Mouse (Mus musculus) forebrain, postnatal 0 days (tissue): ENCODE measurements around the gene Wnt5b. TPM values are rescaled to one million over a fixed set of nuclear protein-coding genes. Genes with fewer than 3 reads are reported as not detected.

Experiments
- ATAC-seq: fragments of 200-750 bp; cut with Nextera tagmentation; 2 replicates; pipeline ENCODE4 v1.8.0; 2017; ENCODE audit warnings: mild to moderate bottlenecking, moderate library complexity
- DNase-seq: peaks from one replicate; pipeline ENCODE4 v3.0.0-alpha.2; 2015
- H3K27ac ChIP-seq: fragments of 300-500 bp; sonication (generic); 2 replicates; pipeline ENCODE4 v1.5.1; 2014; ENCODE audit warnings: low read depth, mild to moderate bottlenecking, antibody characterized with exemption, low read length, moderate library complexity, mixed read lengths
- H3K27me3 ChIP-seq: fragments of 300-500 bp; sonication (generic); 2 replicates; pipeline ENCODE4 v1.6.1; 2014; ENCODE audit warnings: mild to moderate bottlenecking, low read length, mixed read lengths; ENCODE audit not compliant: insufficient read depth
- H3K36me3 ChIP-seq: fragments of 300-500 bp; sonication (generic); 2 replicates; pipeline ENCODE4 v1.6.1; 2014; ENCODE audit warnings: mild to moderate bottlenecking, moderate library complexity; ENCODE audit not compliant: insufficient read depth
- H3K4me1 ChIP-seq: fragments of 300-500 bp; sonication (generic); 2 replicates; pipeline ENCODE4 v1.6.1; 2014; ENCODE audit warnings: antibody characterized with exemption; ENCODE audit not compliant: insufficient read depth
- H3K4me2 ChIP-seq: fragments of 300-500 bp; sonication (generic); 2 replicates; pipeline ENCODE4 v1.6.1; 2014; ENCODE audit warnings: low read depth, mild to moderate bottlenecking, moderate library complexity
- H3K4me3 ChIP-seq: fragments of 300-500 bp; sonication (generic); 2 replicates; pipeline ENCODE4 v1.5.1; 2014; ENCODE audit warnings: low read depth, low read length, mixed read lengths
- H3K9ac ChIP-seq: fragments of 300-500 bp; sonication (generic); 2 replicates; pipeline ENCODE4 v1.6.1; 2014; ENCODE audit warnings: mild to moderate bottlenecking
- H3K9me3 ChIP-seq: fragments of 300-500 bp; sonication (generic); 2 replicates; pipeline ENCODE4 v1.6.1; 2016; ENCODE audit warnings: low read length
- CTCF ChIP-seq: sonication (generic); IDR thresholded peaks from 2 replicates; pipeline ENCODE4 v1.5.1; 2016; ENCODE audit warnings: antibody characterized with exemption, control low read depth, low read depth
- WGBS: fragments of 180-500 bp; shearing (Covaris S2); extraction: QIAGEN DNeasy Blood & Tissue Kit; methylation state at CpG from one replicate; pipeline ENCODE4 v1.1.7; 2014; 5-methylcytosine and 5-hydroxymethylcytosine counted together
- polyA plus RNA-seq: library from polyadenylated mRNA; unstranded; fragments of >200 nt; fragmentation: Nextera tagmentation; extraction: Ambion mirVana; gene quantifications from 2 replicates; pipeline ENCODE4 v1.2.1, GENCODE M21; 2015
- total RNA-seq: library from RNA; depleted of rRNA; stranded (reverse); fragments of >200 nt; gene quantifications from 2 replicates; pipeline ENCODE4 v1.2.3, GENCODE M21; 2014

Wnt5b gene
- total and polyA plus RNA-seq, 2 experiments from 2014 or later: 2.2 to 3.1 TPM

DNA sequence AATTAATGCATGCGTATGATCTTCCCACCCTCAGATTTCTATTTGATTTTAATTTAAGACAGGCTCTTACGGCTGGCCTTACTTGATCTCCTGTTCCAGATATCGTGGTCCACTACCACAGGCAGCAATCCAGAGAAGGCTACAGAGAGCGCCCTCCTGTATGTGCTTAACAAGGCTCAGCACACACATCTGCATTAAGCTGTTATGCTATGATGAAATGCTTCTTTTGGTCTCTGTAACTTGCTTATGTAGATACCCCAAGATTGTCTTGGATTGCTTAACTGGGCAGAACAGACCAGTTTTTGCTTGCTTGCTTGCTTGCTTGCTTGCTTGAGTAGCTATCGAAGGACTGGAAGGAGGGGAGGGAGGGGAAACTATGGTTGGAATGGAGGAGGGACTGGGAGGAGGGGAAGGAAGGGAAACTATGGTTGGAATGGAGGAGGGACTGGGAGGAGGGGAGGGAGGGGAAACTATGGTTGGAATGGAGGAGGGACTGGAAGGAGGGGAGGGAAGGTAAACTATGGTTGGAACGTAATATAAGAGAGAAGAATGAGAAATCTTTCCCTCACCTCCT lies 112.3 kb downstream of the Wnt5b start:
- Histone ChIP-seq H3K4me1 (no peaks in the 10 kb centered on the region), H3K36me3 (no peaks in the 10 kb centered on the region), H3K9ac (no peak overlapping the region), H3K27ac (no peak overlapping the region), H3K9me3 (no peaks in the 10 kb centered on the region), H3K4me2 (no peak overlapping the region), H3K4me3 (no peak overlapping the region), H3K27me3 (no peaks in the 10 kb centered on the region)
- no peak for DNase-seq
- no peak for TF ChIP-seq CTCF
- 91% methylated on average over 6 of the region's 6 CpGs for WGBS
- ATAC-seq: no peak

DNA sequence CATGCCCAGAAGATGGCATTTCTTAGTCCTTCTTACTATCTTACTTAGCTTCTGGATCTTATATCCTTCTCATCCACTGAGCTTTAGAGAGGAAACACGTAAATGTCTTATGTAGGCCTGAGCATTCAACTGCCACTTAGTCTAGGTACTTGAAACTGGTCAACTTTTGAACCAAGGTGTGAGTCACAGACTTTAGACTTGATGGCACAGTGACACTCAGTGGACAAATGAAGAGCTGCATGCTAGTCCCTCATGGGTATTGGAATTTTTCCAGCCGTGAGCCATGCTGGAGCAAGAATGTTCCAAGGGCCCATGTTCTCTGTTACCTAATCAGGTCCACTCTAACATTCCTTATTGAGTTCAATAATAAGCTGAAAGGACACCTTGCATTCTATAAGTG lies 113.6 kb downstream of the Wnt5b start:
- peak; percentile 47; the same call in 1 of the 2 replicates for ATAC-seq
- Histone ChIP-seq H3K27me3 (no peaks in the 10 kb centered on the region), H3K4me3 (no peak overlapping the region), H3K27ac (no peak overlapping the region), H3K36me3 (no peaks in the 10 kb centered on the region), H3K9ac (no peak overlapping the region), H3K4me2 (no peak overlapping the region), H3K4me1 (no peaks in the 10 kb centered on the region), H3K9me3 (no peaks in the 10 kb centered on the region)
- TF ChIP-seq CTCF: peak; percentile 77
- DNase-seq: peak; percentile 64
- 49% methylated on average over 2 of the region's 2 CpGs for WGBS

DNA sequence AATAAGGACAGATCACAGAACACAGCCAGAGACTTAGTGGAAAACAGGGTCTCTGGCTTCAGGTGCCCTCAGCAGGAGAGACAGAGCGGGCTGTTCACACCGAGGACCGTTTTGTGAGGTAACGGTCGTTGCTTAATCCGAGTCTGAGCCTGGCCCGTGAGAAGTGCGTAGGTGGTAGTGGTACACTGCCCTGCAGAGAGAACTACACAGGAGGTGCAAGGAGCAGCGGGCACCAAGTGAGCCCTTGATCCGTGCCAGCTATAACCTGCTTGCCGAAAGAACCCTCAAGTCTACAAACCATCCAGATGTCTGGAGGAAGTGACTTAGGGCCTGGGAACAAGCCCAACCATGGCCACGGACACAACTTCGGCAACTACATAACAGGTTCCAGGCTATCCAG lies 114.8 kb downstream of the Wnt5b start:
- no peaks in the 10 kb centered on the region for H3K9me3 ChIP-seq
- H3K27ac ChIP-seq: no peak overlapping the region
- TF ChIP-seq CTCF: no peak
- H3K4me1 ChIP-seq: no peaks in the 10 kb centered on the region
- H3K4me2 ChIP-seq: no peak overlapping the region
- H3K36me3 ChIP-seq: no peaks in the 10 kb centered on the region
- H3K9ac ChIP-seq: no peak overlapping the region
- DNase-seq (no peak), ATAC-seq (no peak)
- H3K27me3 ChIP-seq: no peaks in the 10 kb centered on the region
- no peak overlapping the region for H3K4me3 ChIP-seq
- 98% methylated on average over 13 of the region's 13 CpGs for WGBS

DNA sequence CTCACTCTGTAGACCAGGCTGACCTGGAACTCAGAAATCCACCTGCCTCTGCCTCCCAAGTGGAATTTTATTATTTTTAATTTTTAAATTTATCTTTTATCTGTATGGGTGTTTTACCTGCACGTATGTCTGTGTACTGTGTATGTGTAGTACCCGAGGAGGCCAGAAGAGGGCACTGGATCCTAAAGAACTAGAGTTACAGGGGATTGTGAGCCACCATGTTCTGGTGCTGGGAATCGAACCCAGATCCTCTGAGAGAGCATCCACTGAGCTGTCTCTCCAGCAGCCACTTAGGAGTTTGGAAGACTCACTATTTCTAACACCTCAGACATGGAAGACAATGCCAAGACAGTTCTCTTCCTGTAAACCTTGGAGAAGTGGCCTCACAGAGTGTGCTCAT lies 115.5 kb downstream of the Wnt5b start:
- 90% methylated on average over 3 of the region's 3 CpGs for WGBS
- no peak overlapping the region for H3K9ac ChIP-seq
- H3K27ac ChIP-seq: no peak overlapping the region
- no peak for ATAC-seq
- no peaks in the 10 kb centered on the region for H3K36me3 ChIP-seq
- H3K27me3 ChIP-seq: no peaks in the 10 kb centered on the region
- TF ChIP-seq CTCF: peak; percentile 26
- no peaks in the 10 kb centered on the region for H3K9me3 ChIP-seq
- DNase-seq: no peak
- no peak overlapping the region for H3K4me2 ChIP-seq
- no peaks in the 10 kb centered on the region for H3K4me1 ChIP-seq
- H3K4me3 ChIP-seq: no peak overlapping the region

DNA sequence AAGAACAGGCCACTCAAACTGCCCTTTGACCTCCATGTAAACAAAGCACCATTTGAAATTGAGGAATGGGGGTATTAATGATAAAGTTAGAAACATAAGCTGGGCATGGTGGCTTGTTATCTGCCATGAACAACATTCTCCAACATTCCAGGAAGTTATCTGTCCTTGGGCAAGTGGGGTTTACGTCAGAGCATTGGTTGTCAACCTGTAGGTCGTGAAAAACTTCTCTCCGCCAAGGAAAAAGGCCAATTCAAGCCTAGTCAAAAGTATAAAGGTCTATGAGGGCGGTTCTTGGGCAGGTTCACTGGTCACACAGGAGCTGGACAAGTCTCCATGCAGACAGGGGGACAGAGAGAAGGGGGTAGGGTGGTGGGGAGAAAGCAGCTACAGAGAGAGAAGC lies 123.1 kb downstream of the Wnt5b start:
- H3K4me1 ChIP-seq: no peaks in the 10 kb centered on the region
- no peaks in the 10 kb centered on the region for H3K9me3 ChIP-seq
- no peak overlapping the region for H3K9ac ChIP-seq
- no peak overlapping the region for H3K4me3 ChIP-seq
- H3K27ac ChIP-seq: no peak overlapping the region
- H3K4me2 ChIP-seq: no peak overlapping the region
- no peaks in the 10 kb centered on the region for H3K36me3 ChIP-seq
- no peak for ATAC-seq
- WGBS: 96% methylated on average over 4 of the region's 4 CpGs
- no peaks in the 10 kb centered on the region for H3K27me3 ChIP-seq
- TF ChIP-seq CTCF: no peak
- DNase-seq: no peak

DNA sequence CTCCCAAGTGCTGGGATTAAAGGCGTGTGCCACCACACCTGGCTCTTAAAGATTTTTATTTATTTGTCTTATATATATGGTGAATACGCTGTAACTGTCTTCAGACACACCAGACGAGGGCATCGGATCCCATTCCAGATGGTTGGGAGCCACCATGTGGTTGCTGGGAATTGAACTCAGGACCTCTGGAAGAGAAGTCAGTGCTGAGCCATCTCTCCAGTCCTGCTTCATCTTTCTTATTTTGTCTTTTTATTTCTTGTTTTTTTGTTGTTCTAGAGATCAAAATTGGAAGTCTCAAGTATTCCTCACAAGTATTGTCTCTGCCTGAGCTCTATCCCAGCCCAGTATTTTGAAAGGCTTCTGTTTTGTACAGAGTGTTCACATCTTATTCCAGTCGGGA lies 123.8 kb downstream of the Wnt5b start:
- H3K4me3 ChIP-seq: no peak overlapping the region
- TF ChIP-seq CTCF: no peak
- H3K27ac ChIP-seq: no peak overlapping the region
- no peak overlapping the region for H3K9ac ChIP-seq
- ATAC-seq (no peak), DNase-seq (no peak)
- H3K27me3 ChIP-seq: no peaks in the 10 kb centered on the region
- 92% methylated on average over 5 of the region's 5 CpGs for WGBS
- no peak overlapping the region for H3K4me2 ChIP-seq
- no peaks in the 10 kb centered on the region for H3K9me3 ChIP-seq
- no peaks in the 10 kb centered on the region for H3K36me3 ChIP-seq
- no peaks in the 10 kb centered on the region for H3K4me1 ChIP-seq

DNA sequence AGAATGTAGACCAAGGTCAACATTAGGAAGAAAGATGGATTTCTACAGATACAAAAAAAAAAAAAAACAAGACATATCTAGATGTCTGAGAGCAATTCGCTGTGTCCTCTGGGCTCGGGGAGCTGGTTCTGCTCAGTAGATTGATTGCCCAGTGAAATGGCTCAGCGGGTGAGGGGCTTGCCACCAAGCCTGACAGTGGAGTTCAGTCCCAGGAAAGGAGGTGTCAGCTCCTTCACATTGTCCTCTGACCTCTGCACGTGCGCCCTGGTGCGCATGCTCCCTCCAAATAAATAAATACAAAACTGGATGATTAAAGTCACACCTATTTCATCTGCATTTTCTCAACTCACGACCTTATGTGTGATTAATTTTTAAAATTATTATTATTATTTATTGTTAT lies 124.7 kb downstream of the Wnt5b start:
- 36% methylated on average over 7 of the region's 7 CpGs for WGBS
- H3K27me3 ChIP-seq: no peaks in the 10 kb centered on the region
- no peak overlapping the region for H3K9ac ChIP-seq
- H3K4me2 ChIP-seq: no peak overlapping the region
- H3K4me3 ChIP-seq: no peak overlapping the region
- no peaks in the 10 kb centered on the region for H3K4me1 ChIP-seq
- no peaks in the 10 kb centered on the region for H3K9me3 ChIP-seq
- ATAC-seq (no peak), DNase-seq (no peak)
- H3K36me3 ChIP-seq: no peaks in the 10 kb centered on the region
- TF ChIP-seq CTCF: no peak
- H3K27ac ChIP-seq: no peak overlapping the region
